Mouse (Mus musculus) kidney, postnatal 14 days (tissue): ENCODE results near the gene Grin3a.

ENCODE experiments used
- DNase-seq: peaks from one replicate; pipeline ENCODE4 v3.0.0; 2022; ENCODE audit warnings: mixed read lengths

Grin3a gene

DNA sequence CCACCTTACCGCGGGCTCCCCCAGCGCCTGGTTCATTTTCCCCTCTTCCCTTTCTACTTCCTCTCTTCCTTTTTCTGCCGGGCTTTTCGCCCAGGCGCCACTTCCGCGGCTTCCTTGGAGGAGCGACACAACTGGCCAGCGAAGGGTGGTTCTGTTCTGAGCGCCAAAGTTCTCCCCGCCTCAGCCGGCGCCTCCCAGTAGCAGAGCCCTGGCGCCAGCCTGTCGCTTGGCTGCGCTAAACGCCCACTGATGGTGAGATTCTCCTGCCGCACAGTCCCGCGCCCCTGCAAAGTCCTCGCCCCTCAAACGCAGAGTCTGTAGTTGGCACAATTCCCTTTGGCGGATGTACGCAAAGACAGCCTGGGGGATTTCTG lies at the start of gene Grin3a:
Gene Grin3a (minus strand): TSS at position 133 of the 374 bp plus-strand sequence.
- DNase-seq: peak; percentile 57

DNA sequence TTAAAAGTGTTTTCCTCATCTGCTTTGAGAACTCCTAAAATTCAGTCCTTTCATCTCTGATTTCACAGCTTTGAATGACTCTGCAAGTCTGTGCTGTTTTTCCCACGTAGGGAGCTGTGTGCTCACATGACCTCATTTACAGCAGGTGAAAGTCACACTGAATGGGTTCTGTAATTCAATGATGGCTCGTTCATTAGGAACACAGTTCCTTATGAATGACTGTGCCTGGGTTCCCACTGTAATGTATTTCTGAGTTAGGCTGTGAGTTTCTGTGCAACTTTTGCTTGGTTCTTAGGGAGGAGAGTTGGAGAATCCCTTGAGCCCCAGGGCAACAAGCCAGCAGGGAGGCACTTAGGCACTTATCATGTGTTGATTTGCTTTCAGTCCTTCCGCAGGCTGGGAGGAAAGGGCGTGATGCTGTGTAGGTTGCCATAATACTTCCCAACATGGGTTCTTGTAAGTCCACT lies 46.3 kb upstream of the Grin3a start:
- DNase-seq: peak; percentile 54

DNA sequence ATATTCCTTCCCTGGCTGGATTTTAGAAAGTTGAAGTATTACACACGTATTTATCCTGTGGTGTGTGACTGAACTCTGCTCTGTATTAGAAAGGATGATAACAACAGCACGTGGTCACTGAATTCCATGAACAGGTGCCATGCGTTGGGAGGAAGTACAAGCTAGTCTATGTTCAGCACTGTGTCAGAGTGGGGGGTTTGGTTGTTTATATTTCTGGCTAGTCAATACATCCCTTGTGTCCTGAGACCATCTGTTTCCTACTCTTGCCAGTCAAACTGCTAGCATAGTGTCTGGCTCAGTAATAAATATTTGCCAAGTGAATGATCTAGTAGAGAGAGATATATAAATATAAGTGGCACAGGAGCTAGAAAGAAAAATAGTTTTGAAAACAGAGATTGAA lies 31.5 kb upstream of the Grin3a start:
- no peak for DNase-seq

DNA sequence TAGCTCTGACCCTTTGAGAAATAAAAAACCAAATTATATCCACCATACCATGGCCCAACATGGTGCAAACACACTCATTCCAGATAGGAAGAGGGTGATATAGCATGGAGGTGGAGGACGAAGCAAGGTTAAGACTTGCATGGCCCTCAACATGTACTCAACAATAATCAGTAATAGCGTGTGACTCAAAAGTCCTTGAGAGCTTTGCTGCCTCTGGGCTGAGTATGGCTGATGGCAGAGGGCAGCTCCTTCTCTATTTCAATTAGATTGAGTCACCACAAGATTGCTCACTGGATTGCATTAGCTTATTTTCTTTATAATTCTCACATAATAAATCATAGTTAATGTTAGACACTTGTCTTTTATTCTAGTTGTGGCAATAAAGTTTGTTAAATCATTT lies 15.1 kb upstream of the Grin3a start:
- DNase-seq: no peak

DNA sequence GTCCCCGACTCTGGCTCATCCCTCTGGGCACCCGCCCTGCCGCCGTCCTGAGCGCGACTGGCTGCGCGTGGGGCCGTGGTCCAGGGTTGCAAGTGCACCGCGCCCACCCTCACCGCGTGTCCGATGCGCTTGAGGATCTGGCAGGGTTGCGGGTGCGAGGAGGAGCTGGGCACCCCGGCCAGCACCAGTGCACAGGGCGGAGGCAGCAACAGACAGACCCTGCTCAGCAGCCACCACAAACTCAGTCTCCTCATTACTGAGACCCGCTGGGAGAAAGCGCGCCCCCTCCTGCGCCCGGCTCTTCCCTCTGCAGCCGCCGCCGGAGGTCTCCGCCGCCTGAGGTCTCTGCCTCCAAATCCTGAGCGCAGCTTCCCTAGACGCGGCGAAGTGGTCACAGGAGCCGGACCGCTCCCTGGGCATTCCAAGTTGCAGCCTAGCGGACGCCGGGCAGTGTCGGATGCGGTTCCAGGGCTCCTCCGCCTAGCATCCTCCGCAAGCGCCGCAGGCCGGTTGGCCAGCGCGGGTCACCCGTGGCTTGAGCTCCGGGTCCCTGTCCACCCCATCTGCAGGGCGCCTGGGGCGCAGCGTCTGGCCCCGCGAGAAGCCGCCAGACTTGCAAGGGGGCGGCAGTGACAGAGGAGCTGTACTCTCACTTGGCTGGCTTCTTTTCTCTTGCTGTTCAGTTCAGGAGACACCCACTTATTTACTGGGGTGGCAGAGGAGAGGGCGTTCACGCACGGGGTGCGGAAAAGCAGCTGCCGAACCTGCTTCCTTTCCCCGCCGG lies 524 bp downstream of the Grin3a start:
- DNase-seq: peak; percentile 6

DNA sequence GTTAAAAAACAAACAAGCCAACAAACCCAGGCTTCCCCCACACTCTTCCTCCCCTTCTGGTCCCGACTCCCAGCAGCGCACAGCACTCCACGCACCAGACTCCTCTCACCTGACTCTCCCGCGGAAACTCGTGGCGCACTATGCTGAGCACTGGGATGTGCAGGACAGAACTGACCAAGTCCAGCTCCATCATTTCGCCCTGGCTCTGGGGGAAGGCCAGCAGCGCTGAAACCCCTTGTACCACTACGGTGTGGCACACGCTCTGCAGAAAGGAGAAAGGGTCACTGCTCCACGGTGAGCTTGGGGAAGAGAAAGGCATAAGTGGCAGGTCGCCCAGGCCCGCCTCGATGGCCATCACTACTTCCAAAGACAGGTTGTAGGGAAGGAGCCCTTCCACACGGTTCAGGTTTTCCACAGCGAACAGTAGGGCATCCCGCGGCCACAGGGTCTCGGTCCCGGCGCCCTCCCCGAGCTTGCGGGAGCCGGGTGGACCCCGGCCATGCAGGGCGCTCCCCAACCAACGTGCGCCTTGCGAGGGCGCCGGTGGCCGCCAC lies 1.2 kb downstream of the Grin3a start:
- DNase-seq: no peak

DNA sequence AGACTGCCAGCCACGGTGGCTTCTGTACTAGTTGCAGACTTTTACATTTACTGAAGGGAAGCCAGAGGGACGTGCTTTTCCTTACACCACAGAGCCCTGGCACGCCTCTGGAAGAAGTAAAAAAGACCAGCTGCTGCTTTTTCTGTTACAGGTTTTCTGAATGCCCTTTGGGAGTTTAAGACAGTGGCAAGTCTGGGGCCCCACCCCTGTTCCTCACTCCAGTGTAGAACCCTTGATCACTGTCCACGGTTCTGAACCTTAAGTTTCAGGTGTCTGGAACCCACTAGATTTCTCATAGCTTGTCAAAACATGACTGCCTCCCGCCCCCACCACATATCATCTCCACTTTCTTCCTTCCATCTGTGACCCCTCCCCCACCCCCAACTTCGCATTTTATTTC lies 1.8 kb downstream of the Grin3a start:
- peak; percentile 3 for DNase-seq

DNA sequence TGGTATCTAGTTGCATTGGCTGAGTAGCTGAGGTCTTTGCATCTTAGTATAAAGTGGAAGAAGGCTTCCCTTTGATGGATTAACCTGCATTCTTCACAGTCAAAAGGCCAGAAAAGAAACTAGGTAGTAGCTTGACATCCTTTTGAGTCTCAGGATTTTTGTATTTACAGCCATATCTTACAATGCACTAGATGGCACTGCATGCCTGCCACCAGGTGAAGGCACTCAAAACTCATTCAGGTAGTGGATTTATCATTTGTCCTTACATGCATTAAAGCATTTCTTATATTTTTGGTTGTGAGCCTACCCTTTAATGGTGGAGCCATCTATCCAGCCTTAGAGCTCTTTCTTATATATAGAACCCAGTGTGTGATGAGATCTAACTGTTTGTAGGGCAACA lies 13.5 kb downstream of the Grin3a start:
- DNase-seq: no peak

DNA sequence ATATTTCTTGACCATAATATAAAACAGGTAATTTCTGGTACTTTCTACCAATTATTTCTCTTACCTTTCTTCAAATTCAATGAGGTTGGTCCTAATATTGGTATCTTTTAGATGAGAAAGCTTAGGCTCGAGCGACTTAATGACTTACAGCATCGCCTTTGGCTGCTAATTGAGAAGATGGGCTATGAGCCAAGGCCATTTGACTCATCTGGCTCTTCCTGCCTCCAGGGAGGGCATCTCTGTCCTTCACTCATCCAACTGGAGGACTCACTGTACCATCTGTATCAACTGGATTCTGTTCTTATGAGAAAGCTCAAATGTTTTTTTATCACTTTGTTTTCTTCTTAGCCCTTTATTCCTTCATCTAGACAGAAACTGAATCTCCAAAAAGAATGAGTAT lies 31.7 kb downstream of the Grin3a start:
- no peak for DNase-seq

DNA sequence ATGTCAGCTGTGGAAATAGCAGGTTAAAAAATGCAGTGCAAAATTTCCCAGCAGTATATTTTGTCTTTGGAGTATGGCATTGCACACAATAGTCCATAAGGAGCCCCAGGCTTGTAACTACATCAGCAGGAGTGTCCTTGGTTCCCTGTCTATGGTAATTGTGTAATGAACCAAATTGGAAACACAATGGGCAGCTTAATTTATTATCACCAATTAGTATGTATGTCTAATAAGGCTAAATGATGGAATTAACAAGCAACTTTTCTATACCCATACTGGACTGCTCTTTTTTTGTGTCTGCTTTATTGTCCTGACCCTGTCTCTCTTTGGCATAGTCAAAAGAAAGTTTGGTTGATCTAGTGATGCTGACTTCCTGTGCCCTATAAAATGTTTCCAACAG lies 38.8 kb downstream of the Grin3a start:
- DNase-seq: no peak

DNA sequence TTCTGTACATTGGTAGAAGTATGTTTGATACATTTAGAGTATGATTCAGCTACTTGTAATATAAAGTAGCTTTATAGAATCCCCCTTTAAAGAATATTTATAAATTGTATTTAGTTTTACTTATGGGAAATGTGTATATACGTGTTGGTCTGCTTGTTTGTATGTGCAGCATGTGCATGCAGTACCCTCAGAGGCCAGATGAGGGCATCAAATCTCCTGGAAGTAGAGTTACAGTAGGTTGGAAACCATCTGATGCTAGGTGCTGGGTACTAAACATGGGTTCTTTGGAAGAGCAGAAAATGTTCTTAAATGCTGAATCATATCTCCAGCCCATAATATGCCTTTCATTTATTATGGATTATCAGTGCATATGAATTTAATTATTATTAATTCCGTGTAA lies 46.2 kb downstream of the Grin3a start:
- DNase-seq: no peak

DNA sequence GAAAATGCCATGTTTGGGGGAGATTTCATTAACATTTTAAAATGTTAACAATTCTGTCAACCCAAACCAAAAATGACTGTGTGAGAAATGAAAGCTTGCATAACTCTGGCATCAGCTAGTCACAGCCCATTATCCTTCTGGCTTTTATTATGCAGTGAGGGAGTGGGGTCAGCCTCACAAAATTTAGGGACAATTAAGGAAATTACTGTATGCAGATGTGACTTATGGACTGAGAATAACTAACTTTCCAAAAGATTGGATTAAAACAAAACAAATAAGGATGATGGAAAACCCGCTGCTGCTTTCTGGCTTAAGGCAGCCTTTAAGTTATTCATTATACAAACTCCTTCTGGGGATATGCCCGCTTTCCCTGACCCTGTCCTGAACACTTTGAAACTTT lies 56.6 kb downstream of the Grin3a start:
- DNase-seq: no peak

DNA sequence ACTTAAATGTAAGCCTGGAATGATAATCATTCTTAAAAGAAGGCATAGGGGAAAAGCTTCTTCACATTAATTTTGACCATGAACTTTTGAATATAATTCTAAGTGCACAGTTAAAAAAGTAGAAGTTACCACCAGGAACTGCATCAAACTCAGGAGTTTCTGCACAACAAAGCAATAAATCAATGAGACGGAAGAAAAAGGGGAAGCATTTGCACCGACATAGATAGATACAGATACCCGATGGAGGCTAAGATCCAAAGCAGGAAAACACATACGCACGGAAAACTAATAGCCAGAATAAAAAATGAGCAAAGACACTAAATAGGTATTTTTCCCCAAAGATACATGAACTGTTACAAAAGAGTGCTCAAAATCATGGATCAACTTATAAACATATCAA lies 102.7 kb downstream of the Grin3a start:
- DNase-seq: no peak

DNA sequence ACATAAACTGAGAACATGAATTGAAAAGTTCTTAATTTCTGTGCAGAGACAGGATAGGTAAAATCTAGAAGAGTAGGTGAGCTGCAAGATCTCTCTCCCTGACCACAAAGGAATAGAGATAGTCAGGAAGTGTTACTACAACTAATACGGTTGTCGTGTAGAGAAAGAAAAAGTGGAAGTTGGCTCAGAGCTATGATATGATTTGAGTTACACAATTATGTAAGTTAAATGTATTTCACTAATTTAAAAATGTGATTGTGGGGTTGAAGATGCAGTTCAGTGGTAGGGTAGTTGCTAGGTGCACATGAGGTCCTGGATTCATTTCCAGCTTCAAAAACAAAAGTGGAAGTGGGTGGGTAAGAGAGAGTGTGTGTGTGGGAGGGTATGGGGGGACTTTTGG lies 103.6 kb downstream of the Grin3a start:
- no peak for DNase-seq

DNA sequence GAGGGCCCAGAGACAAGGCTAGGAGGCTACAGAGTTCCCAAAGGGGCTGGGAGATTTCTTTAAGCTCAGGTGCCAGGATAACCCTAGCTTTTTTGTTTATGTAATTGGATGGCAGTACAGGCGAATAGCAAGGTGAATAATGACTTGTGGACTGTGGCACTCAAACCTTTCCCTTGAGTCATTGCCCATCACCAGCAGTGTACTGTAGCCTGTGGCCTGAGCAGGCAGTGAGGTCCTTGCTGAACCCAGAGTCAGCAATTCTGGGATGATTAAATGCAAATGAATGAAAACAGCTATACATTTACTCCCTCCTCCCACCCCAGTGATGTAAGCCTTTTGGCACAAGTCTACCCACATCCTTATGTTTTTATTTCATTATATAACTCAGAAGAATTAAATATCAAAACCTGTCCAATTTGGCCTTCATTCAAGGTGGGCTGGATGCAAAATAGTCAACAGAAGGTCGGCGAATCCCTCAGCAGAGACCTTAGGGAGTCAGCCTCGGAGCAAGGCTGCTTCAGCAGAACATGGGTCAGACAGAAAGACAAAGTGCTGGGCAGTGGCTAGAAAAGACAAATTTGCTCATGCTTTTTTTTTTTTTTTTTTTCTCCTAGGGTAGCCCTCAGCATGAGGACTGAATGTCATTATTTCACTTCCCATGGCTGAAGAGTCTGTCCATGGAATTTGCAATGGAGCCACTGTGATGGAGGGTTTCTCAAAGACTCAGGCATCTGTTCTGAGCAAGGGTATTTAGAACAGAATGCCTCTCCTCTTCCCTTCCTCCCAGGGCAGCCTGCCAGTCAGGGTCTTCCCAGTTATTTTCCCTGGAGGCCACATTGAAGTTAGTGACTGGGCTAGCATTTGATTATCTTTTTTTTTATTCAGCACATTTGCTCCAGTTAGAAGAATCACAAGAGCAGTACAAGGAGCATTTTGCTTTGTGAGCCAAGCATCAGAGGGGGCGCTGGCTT lies 104.5 kb downstream of the Grin3a start:
- no peak for DNase-seq

DNA sequence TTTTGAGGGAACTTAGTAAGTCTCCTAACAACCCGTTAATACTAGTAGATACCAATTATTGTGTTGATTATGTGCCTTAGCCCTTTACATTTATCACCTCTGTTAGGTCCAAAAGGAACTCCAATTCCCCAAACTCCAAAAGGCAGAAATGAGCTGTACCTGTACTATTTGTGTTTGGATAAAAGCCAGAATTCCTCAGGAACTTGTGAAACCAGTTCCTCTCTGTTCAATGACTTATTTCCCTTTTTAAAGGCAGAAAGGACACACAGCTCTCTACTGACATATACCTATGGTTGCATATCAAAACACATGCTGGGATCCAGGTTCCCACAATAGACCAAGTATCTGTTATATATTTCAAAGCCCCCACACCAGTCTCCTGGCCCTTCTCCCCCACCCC lies 106.0 kb downstream of the Grin3a start:
- peak; percentile 16 for DNase-seq

DNA sequence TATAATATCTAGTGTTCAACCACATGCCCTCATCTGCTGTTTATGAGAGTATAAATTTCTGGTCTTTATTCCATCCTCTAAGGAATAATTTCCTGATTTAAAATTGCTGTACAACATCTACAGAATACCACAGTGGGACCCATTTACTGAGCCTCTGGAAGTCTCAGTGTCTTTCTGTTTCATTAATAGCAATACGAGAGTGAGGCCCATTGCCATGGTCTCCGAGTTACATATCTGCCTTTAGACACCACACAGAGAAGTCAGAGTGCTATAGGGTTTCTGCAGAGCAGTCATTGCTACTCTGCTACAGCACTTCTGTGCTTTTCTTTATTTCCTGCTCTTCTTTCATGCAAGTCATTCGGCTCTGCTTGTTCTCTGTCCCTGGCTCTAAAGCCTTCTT lies 116.2 kb downstream of the Grin3a start:
- DNase-seq: no peak

DNA sequence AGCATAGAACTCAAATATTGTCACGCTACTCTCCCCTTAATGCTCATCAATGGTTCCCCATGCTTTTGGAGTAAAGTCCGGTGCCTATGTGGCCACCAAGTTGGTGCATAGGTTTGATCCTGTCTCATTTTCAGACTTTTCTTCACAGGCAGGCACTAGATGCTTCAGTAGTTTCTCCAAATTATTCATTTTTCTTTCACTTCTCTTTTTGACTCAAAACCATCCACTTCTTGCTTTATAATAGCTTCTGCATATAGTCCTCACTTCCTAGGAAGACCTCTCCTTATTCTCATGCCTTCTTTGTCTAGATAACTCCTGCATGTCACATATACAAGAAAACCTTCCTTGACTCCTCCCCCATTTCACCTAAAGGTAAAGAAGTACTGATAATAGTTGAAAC lies 121.6 kb downstream of the Grin3a start:
- DNase-seq: no peak

DNA sequence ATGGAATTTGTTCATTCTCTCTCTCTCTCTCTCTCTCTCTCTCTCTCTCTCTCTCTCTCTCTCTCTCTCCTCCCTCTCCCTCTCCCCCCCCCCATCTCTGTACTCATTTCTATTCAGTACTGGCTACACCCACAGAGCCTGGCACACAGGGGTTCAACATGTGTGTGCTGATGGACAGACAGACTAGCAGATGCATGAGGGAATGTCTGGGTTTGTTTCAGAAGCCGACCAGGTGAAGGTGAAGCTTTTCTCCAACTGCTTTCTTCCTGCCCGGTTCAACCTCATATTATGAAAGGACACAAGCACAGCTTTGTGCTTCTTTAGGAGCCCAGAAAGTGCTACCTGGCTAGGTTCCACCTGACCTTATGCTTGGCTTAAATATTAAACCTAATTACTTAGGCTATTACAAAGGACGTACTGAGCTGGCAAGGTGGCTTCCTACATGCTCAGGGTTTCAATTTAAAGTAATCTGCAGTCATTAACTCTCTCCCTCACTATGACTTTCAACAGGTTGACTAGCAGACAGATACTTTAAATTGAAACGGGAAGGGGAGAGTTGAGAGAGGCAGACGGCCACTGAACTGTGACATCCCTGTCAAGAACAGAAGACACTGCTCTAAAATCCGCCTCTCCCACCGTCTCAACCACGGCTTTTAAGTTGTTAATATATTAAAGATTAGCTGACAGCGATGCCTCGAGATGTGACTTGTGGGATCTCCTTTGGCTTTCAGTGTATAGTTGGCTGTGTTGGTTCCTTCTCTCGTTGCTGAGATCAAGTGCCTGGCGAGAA lies 153.9 kb downstream of the Grin3a start:
- DNase-seq: peak; percentile 57

DNA sequence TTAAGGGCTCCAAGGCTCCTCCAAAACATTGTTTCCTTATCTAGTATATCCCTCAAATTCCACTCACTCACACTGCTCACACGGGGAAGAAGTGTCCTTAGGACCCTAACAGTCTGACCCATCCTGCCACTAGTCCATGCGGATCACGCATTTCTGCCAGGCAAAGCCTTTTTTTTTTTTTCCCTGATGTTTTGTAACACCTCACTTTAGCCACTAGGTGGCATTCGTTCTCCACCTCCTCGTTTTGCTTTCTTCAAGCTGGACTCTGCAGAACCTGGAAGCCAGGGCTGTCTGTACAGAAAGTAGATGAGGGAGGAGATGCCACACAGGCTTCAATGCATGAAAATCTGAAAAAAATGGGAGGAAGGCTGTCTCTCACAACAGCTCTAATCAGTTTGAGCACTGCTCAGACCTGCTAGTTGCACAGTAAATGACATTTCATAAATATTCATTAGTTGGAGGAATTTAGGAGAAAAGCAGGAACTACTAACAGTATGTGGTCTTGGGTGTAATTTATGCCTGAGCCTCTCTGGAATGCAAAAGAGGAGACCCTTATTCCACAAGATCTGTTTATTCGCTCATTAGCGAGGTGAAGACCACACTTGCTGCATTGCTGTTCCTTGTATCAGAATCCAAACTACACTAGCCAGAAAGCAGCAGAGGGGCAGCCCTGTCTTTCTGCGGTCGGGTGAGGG lies 156.8 kb downstream of the Grin3a start:
- peak; percentile 43 for DNase-seq

DNA sequence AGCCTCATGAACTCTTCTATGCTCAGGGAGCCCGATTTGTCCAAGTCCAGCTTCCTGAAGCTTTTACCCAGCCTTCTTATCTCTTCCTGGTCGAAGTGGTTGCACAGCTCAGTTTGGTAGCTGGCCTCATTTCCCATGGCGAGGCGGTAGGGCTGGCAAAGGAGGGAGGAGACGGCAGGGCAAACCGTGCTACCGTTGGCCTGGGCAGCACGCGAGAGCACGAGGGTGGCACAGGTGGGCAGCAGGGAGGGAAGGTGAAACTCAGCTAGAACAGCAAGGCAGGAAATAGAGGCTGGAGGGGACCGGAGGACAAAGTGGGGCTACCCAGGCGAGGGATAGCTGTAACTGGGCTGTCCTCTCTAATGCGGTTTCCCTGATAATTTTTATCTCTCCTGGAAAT lies 163.7 kb downstream of the Grin3a start, which contains the start of gene Ppp3r2:
Gene Ppp3r2 (minus strand): TSS at position 213 of the 400 bp plus-strand sequence.
- no peak for DNase-seq
